8 mouse cellular contexts compared by ENCODE assay signal in genomic region chr2:153292305-153292861, GRCm38 (mm10). TPM values are rescaled to one million over a fixed set of nuclear protein-coding genes. Genes with fewer than 3 reads are reported as not detected.
A peak's percentile ranks its signal among the peaks of the same experiment; 100 is the strongest.
DNase-seq lines count a peak whose midpoint lies in the region; ATAC-seq and TF ChIP-seq lines count a peak whose summit lies in the region.

No protein-coding gene starts in this region.

- no peaks in the 10 kb centered on the region for H3K27me3 ChIP-seq in cerebellum, adult 2 months (ENCODE audit: control insufficient read depth, insufficient read depth, low read length)
- H3K27me3 ChIP-seq in ES-Bruce4 (ENCODE audit: control insufficient read depth, insufficient read depth, low read length, poor library complexity, severe bottlenecking): no peaks in the 10 kb centered on the region
- no peaks in the 10 kb centered on the region for H3K27me3 ChIP-seq in embryonic facial prominence, embryonic 15.5 days
- no peaks in the 10 kb centered on the region for H3K27me3 ChIP-seq in kidney, embryonic 16.5 days (ENCODE audit: insufficient read depth, low read length)
- no peaks in the 10 kb centered on the region for H3K27me3 ChIP-seq in stomach, postnatal 0 days (ENCODE audit: control insufficient read depth, insufficient read depth, low read length)

- peak overlapping the region; percentile 33 for H3K4me3 ChIP-seq in cerebellum, adult 2 months (replicated peaks; ENCODE audit: insufficient read depth, low read depth, low read length)
- peak overlapping the region; percentile 14; the same call in 1 of the 2 replicates for H3K4me3 ChIP-seq in ES-Bruce4 (ENCODE audit: low read depth, low read length)
- H3K4me3 ChIP-seq in embryonic facial prominence, embryonic 15.5 days (replicated peaks): peak overlapping the region; percentile 97
- peak overlapping the region; percentile 76 for H3K4me3 ChIP-seq in kidney, embryonic 16.5 days (ENCODE audit: low read length)
- peak overlapping the region; percentile 74; the same call in 1 of the 2 replicates for H3K4me3 ChIP-seq in stomach, postnatal 0 days (ENCODE audit: low read depth, low read length)

- H3K9ac ChIP-seq in ES-Bruce4 (ENCODE audit: low read depth, poor library complexity, severe bottlenecking): no peak overlapping the region
- H3K9ac ChIP-seq in embryonic facial prominence, embryonic 15.5 days: 0 out of 2 replicates have a peak overlapping the region, but pooled peaks have one; percentile 79
- peak overlapping the region; percentile 82 for H3K9ac ChIP-seq in kidney, embryonic 16.5 days (replicated peaks; ENCODE audit: low read length)
- no peak overlapping the region; the same call in 1 of the 2 replicates for H3K9ac ChIP-seq in stomach, postnatal 0 days (ENCODE audit: low read length)

- no peak for TF ChIP-seq CTCF in cerebellum, adult 2 months (IDR thresholded peaks at IDR 0.05; ENCODE audit: borderline replicate concordance, insufficient read depth, low read depth, low read length)
- no peak for TF ChIP-seq CTCF in ES-Bruce4 (IDR thresholded peaks at IDR 0.05; ENCODE audit: low read depth, low read length)
- TF ChIP-seq CTCF in stomach, postnatal 0 days (IDR thresholded peaks at IDR 0.05; ENCODE audit: low read depth): no peak

- H3K4me2 ChIP-seq in embryonic facial prominence, embryonic 15.5 days (replicated peaks): peak overlapping the region; percentile 70
- H3K4me2 ChIP-seq in kidney, embryonic 16.5 days (replicated peaks; ENCODE audit: low read depth, low read length): peak overlapping the region; percentile 90
- peak overlapping the region; percentile 87 for H3K4me2 ChIP-seq in stomach, postnatal 0 days (replicated peaks; ENCODE audit: low read depth)

- no peak for TF ChIP-seq POLR2A in cerebellum, adult 2 months (IDR thresholded peaks at IDR 0.05; ENCODE audit: borderline replicate concordance, insufficient read depth, low read length)
- TF ChIP-seq POLR2A in ES-Bruce4 (IDR thresholded peaks at IDR 0.05; ENCODE audit: insufficient read depth, low read length): no peak

- DNase-seq in cerebellum, adult 2 months: no peak
- DNase-seq in cerebellum, adult 18-20 months: no peak
- peak; percentile 61 for DNase-seq in lung, postnatal 36 days
- DNase-seq in stomach, postnatal 0 days (ENCODE audit: low spot score): peak; percentile 48
- DNase-seq in adrenal gland, adult 18-20 months (ENCODE audit: low spot score in 2 of 2): no peak

- H3K4me1 ChIP-seq in cerebellum, adult 2 months (ENCODE audit: control insufficient read depth, insufficient read depth, low read length): peaks cover 8% of the 10 kb centered on the region
- H3K4me1 ChIP-seq in ES-Bruce4 (ENCODE audit: control insufficient read depth, insufficient read depth, low read length): no peaks in the 10 kb centered on the region
- peaks cover 18% of the 10 kb centered on the region for H3K4me1 ChIP-seq in embryonic facial prominence, embryonic 15.5 days
- H3K4me1 ChIP-seq in kidney, embryonic 16.5 days (ENCODE audit: insufficient read depth, low read length): peaks cover 12% of the 10 kb centered on the region
- H3K4me1 ChIP-seq in stomach, postnatal 0 days (replicated peaks; ENCODE audit: control insufficient read depth, insufficient read depth): peaks cover 8% of the 10 kb centered on the region; the same call in 1 of the 2 replicates

- TF ChIP-seq EP300 in ES-Bruce4 (IDR thresholded peaks at IDR 0.05; ENCODE audit: insufficient read depth, low read depth, low read length): no peak
- no peak for TF ChIP-seq EP300 in stomach, postnatal 0 days (optimal IDR thresholded peaks at IDR 0.05)

- no peaks in the 10 kb centered on the region for H3K36me3 ChIP-seq in ES-Bruce4 (ENCODE audit: control insufficient read depth, insufficient read depth, low read length, poor library complexity, severe bottlenecking)
- H3K36me3 ChIP-seq in embryonic facial prominence, embryonic 15.5 days: no peaks in the 10 kb centered on the region
- no peaks in the 10 kb centered on the region for H3K36me3 ChIP-seq in kidney, embryonic 16.5 days (ENCODE audit: insufficient read depth, low read length)
- H3K36me3 ChIP-seq in stomach, postnatal 0 days (ENCODE audit: control insufficient read depth, insufficient read depth, low read length): no peaks in the 10 kb centered on the region

- no peak for ATAC-seq in embryonic facial prominence, embryonic 15.5 days (ENCODE audit: insufficient number of reproducible peaks, low FRiP score, low TSS enrichment, low read depth)
- ATAC-seq in kidney, embryonic 16.5 days (ENCODE audit: low FRiP score, low TSS enrichment): no peak
- ATAC-seq in stomach, postnatal 0 days (ENCODE audit: low FRiP score, low TSS enrichment): peak; percentile 46

- 46% methylated on average over 7 of the region's 7 CpGs for WGBS in cerebellum, adult 2 months
- WGBS in embryonic facial prominence, embryonic 15.5 days: 47% methylated on average over 7 of the region's 7 CpGs
- 48% methylated on average over 7 of the region's 7 CpGs for WGBS in kidney, embryonic 16.5 days
- 48% methylated on average over 7 of the region's 7 CpGs for WGBS in stomach, postnatal 0 days

- H3K9me3 ChIP-seq in ES-Bruce4 (replicated peaks; ENCODE audit: control insufficient read depth, insufficient read depth, low read length, poor library complexity, severe bottlenecking): no peaks in the 10 kb centered on the region
- no peaks in the 10 kb centered on the region for H3K9me3 ChIP-seq in embryonic facial prominence, embryonic 15.5 days (replicated peaks)
- H3K9me3 ChIP-seq in kidney, embryonic 16.5 days (ENCODE audit: low read length): no peaks in the 10 kb centered on the region
- H3K9me3 ChIP-seq in stomach, postnatal 0 days (ENCODE audit: control insufficient read depth, low read length): no peaks in the 10 kb centered on the region

- no peak overlapping the region for H3K27ac ChIP-seq in cerebellum, adult 2 months (ENCODE audit: insufficient read depth, low read length)
- H3K27ac ChIP-seq in ES-Bruce4 (ENCODE audit: insufficient read depth, low read length): no peak overlapping the region
- H3K27ac ChIP-seq in embryonic facial prominence, embryonic 15.5 days (replicated peaks): no peak overlapping the region
- H3K27ac ChIP-seq in kidney, embryonic 16.5 days (ENCODE audit: low read length): no peak overlapping the region
- no peak overlapping the region for H3K27ac ChIP-seq in stomach, postnatal 0 days (replicated peaks)

RNA-seq across cellular contexts. Expression of gene Kif3b, which starts 1.2 kb away (rescaled TPM):
- 26.0 and 27.1 TPM in 2 replicates for polyA plus RNA-seq in cerebellum, adult 2 months (2012; rRNA removed)
- polyA plus RNA-seq in ES-Bruce4 (2011; ENCODE audit: insufficient read depth, insufficient read length, low read depth, missing spikeins): 14.7 and 16.8 TPM in 2 replicates
- 7.5 and 9.0 TPM in 2 replicates for polyA plus RNA-seq in embryonic facial prominence, embryonic 15.5 days (2015; fragmentation: Nextera tagmentation; extraction: Ambion mirVana)
- 8.9 TPM in 2 replicates for polyA plus RNA-seq in kidney, embryonic 16.5 days (2015; fragmentation: Nextera tagmentation; extraction: Ambion mirVana)
- polyA plus RNA-seq in stomach, postnatal 0 days (2015; fragmentation: Nextera tagmentation; extraction: Ambion mirVana): 3.1 and 3.2 TPM in 2 replicates
- total RNA-seq in adrenal gland, adult 18-20 months (2021): 10 to 100 TPM; 21.4 to 25.3 TPM

RNA-seq across cellular contexts. Expression of gene Pofut1, which starts 51.0 kb away (rescaled TPM):
- 18.8 and 19.1 TPM in 2 replicates for polyA plus RNA-seq in cerebellum, adult 2 months (2012; rRNA removed)
- polyA plus RNA-seq in ES-Bruce4 (2011; ENCODE audit: insufficient read depth, insufficient read length, low read depth, missing spikeins): 22.0 and 25.6 TPM in 2 replicates
- 8.0 and 8.1 TPM in 2 replicates for polyA plus RNA-seq in embryonic facial prominence, embryonic 15.5 days (2015; fragmentation: Nextera tagmentation; extraction: Ambion mirVana)
- 6.5 and 6.9 TPM in 2 replicates for polyA plus RNA-seq in kidney, embryonic 16.5 days (2015; fragmentation: Nextera tagmentation; extraction: Ambion mirVana)
- polyA plus RNA-seq in stomach, postnatal 0 days (2015; fragmentation: Nextera tagmentation; extraction: Ambion mirVana): 2.6 and 2.7 TPM in 2 replicates
- 10 to 100 TPM; 35.7 to 47.9 TPM for total RNA-seq in adrenal gland, adult 18-20 months (2021)

RNA-seq across cellular contexts. Expression of gene Plagl2, which starts 51.2 kb away (rescaled TPM):
- polyA plus RNA-seq in cerebellum, adult 2 months (2012; rRNA removed): 4.8 and 5.5 TPM in 2 replicates
- 13.2 and 13.8 TPM in 2 replicates for polyA plus RNA-seq in ES-Bruce4 (2011; ENCODE audit: insufficient read depth, insufficient read length, low read depth, missing spikeins)
- 16.0 and 18.8 TPM in 2 replicates for polyA plus RNA-seq in embryonic facial prominence, embryonic 15.5 days (2015; fragmentation: Nextera tagmentation; extraction: Ambion mirVana)
- polyA plus RNA-seq in kidney, embryonic 16.5 days (2015; fragmentation: Nextera tagmentation; extraction: Ambion mirVana): 14.0 and 17.3 TPM in 2 replicates
- polyA plus RNA-seq in stomach, postnatal 0 days (2015; fragmentation: Nextera tagmentation; extraction: Ambion mirVana): 6.9 and 7.7 TPM in 2 replicates
- 1 to 10 TPM; 8.3 to 9.1 TPM for total RNA-seq in adrenal gland, adult 18-20 months (2021)

RNA-seq across cellular contexts. Expression of gene Asxl1, which starts 53.2 kb away (rescaled TPM):
- 20.5 and 21.8 TPM in 2 replicates for polyA plus RNA-seq in cerebellum, adult 2 months (2012; rRNA removed)
- 55.7 and 63.3 TPM in 2 replicates for polyA plus RNA-seq in ES-Bruce4 (2011; ENCODE audit: insufficient read depth, insufficient read length, low read depth, missing spikeins)
- 12.3 and 13.4 TPM in 2 replicates for polyA plus RNA-seq in embryonic facial prominence, embryonic 15.5 days (2015; fragmentation: Nextera tagmentation; extraction: Ambion mirVana)
- polyA plus RNA-seq in kidney, embryonic 16.5 days (2015; fragmentation: Nextera tagmentation; extraction: Ambion mirVana): 11.6 and 11.7 TPM in 2 replicates
- polyA plus RNA-seq in stomach, postnatal 0 days (2015; fragmentation: Nextera tagmentation; extraction: Ambion mirVana): 5.9 TPM in 2 replicates
- 10 to 100 TPM; 15.4 to 20.9 TPM for total RNA-seq in adrenal gland, adult 18-20 months (2021)

Comparison
In these comparisons a context has a peak if more than half of its experiments do, and no peak if none do; other contexts are left out.
1. DNase-seq: peak in lung, postnatal 36 days (single experiment) and stomach, postnatal 0 days (single experiment); none in cerebellum, adult 2 months (0 of 2), cerebellum, adult 18-20 months (0 of 2) and adrenal gland, adult 18-20 months (0 of 2).
2. H3K4me3 ChIP-seq: peak in every context shown above with its lines; median percentile 97 in embryonic facial prominence, embryonic 15.5 days; 76 in kidney, embryonic 16.5 days; 74 in stomach, postnatal 0 days; 33 in cerebellum, adult 2 months; 14 in ES-Bruce4.
3. H3K9ac ChIP-seq: peak in embryonic facial prominence, embryonic 15.5 days (single experiment) and kidney, embryonic 16.5 days (single experiment); none in ES-Bruce4 (single experiment) and stomach, postnatal 0 days (single experiment).
4. Peak in every context shown above with its lines, with median percentiles within 50 percentile points of each other: H3K4me2 ChIP-seq.